Mouse (Mus musculus) lung, embryonic 16.5 days (tissue): ENCODE results near the gene D930048N14Rik. TPM values are rescaled to one million over a fixed set of nuclear protein-coding genes. Genes with fewer than 3 reads are reported as not detected.

Experiments
- ATAC-seq: fragments of 200-750 bp; cut with Nextera tagmentation; 2 replicates; pipeline ENCODE4 v1.8.0; 2017; ENCODE audit warnings: low read depth, mild to moderate bottlenecking, moderate library complexity
- H3K27ac ChIP-seq: fragments of 300-500 bp; sonication (generic); 2 replicates; pipeline ENCODE4 v1.5.1; 2014; ENCODE audit warnings: mild to moderate bottlenecking, control low read depth, low read length
- H3K27me3 ChIP-seq: fragments of 300-500 bp; sonication (generic); 2 replicates; pipeline ENCODE4 v1.6.1; 2014; ENCODE audit warnings: low read depth, low read length, mixed read lengths; ENCODE audit not compliant: control insufficient read depth, insufficient read depth
- H3K36me3 ChIP-seq: fragments of 300-500 bp; sonication (generic); 2 replicates; pipeline ENCODE4 v1.6.1; 2014; ENCODE audit warnings: low read length; ENCODE audit not compliant: control insufficient read depth, insufficient read depth
- H3K4me1 ChIP-seq: fragments of 300-500 bp; sonication (generic); replicated peaks from 2 replicates; pipeline ENCODE4 v1.6.1; 2014; ENCODE audit warnings: low read length, mixed read lengths; ENCODE audit not compliant: control insufficient read depth, insufficient read depth
- H3K4me2 ChIP-seq: fragments of 300-500 bp; sonication (generic); 2 replicates; pipeline ENCODE4 v1.6.1; 2014; ENCODE audit warnings: low read depth, low read length, control low read depth
- H3K4me3 ChIP-seq: fragments of 300-500 bp; sonication (generic); 2 replicates; pipeline ENCODE4 v1.5.1; 2014; ENCODE audit warnings: mild to moderate bottlenecking, low read length, control low read depth
- H3K9ac ChIP-seq: fragments of 300-500 bp; sonication (generic); 2 replicates; pipeline ENCODE4 v1.6.1; 2014; ENCODE audit warnings: low read length, control low read depth
- H3K9me3 ChIP-seq: fragments of 300-500 bp; sonication (generic); 2 replicates; pipeline ENCODE4 v1.6.1; 2016; ENCODE audit warnings: low read length; ENCODE audit not compliant: control insufficient read depth
- WGBS: fragments of 180-500 bp; shearing (Covaris S2); extraction: QIAGEN DNeasy Blood & Tissue Kit; methylation state at CpG from one replicate; pipeline ENCODE4 v1.1.7; 2014; 5-methylcytosine and 5-hydroxymethylcytosine counted together
- polyA plus RNA-seq: library from polyadenylated mRNA; unstranded; fragments of >200 nt; fragmentation: Nextera tagmentation; extraction: Ambion mirVana; gene quantifications from 2 replicates; pipeline ENCODE4 v1.2.1, GENCODE M21; 2015

The D930048N14Rik gene
- polyA plus RNA-seq, 1 experiment from 2014 or later, result 4.0 TPM

DNA sequence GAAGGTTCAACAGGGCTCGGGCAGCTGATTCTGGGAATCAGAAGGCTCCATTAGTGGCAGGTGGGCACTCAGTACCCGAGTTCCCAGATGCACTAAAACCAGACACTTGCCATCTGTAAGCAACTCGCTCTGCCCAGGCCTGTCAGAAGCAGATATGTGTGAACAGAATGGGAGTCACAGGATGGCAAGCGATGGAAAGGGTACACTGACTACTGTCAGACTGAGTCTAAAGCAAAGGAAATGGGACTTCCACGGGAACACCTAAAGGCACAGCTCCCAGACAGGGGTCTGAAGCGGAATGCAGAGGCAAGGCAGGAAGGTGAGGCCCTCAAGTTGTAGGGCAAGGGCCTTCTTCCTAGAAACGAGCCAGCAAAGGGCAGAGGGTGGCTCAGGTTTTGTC lies 4.5 kb upstream of the D930048N14Rik start:
- no peaks in the 10 kb centered on the region for H3K27me3 ChIP-seq
- peaks cover 33% of the 10 kb centered on the region for H3K4me1 ChIP-seq
- 69% methylated on average over 7 of the region's 7 CpGs for WGBS

DNA sequence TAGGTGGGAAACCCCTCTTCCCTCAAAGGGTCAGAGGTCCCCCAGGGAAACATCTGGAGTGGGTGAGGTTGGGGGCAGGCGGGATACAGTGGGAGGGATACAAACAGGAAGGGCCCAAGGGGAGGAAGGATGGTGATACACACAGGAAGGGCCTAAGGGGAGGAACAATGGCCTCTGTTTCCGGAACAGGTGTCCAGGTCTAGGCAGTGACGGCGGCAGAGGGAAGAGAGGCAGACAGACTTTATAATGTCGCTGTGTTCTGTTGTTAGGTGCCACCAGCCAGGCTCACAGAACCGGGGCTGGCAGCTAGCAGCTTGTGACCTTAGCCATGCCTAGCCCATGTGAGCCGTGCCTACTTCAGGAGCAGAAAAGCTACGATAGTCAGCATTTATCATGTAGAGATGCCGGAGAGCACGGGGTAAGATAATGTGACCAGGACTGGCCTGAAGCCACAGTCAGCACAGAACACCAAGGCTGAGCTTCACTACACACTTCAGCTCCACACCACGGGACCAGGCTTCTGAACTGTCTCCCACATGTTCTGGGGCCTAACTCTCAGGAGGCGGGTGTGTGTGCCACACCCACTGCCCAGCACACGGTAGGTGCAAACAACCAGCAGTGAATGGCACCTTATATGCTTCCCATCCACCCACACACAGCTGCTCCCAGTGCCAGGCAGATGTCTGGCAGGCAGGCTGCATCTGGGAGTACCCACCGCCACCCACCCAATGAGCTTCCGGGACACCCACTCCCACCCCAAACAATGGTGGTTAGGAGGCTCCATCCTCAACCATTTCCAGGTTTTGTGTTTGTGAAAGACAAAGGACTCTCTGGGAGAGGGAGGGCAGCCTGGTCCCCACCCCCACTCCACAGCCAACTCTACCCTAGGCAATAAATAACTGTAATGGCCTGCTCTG lies 3.7 kb upstream of the D930048N14Rik start:
- Histone ChIP-seq H3K36me3 (peaks cover 4% of the 10 kb centered on the region), H3K9me3 (no peaks in the 10 kb centered on the region), H3K27ac (peak overlapping the region; percentile 86), H3K27me3 (no peaks in the 10 kb centered on the region), H3K4me3 (peak overlapping the region; percentile 78), H3K4me2 (peak overlapping the region; percentile 92), H3K4me1 (peaks cover 33% of the 10 kb centered on the region), H3K9ac (peak overlapping the region; percentile 32; the same call in 1 of the 2 replicates)
- WGBS, result 59% methylated on average over 15 of the region's 15 CpGs
- ATAC-seq, result peak; percentile 61

More for the DNA sequence above, 4.5 kb upstream of the D930048N14Rik start:
- ATAC-seq, result no peak
- Histone ChIP-seq H3K4me3 (no peak overlapping the region), H3K9ac (no peak overlapping the region), H3K4me2 (peak overlapping the region; percentile 23), H3K9me3 (no peaks in the 10 kb centered on the region), H3K36me3 (peaks cover 4% of the 10 kb centered on the region), H3K27ac (peak overlapping the region; percentile 86)

DNA sequence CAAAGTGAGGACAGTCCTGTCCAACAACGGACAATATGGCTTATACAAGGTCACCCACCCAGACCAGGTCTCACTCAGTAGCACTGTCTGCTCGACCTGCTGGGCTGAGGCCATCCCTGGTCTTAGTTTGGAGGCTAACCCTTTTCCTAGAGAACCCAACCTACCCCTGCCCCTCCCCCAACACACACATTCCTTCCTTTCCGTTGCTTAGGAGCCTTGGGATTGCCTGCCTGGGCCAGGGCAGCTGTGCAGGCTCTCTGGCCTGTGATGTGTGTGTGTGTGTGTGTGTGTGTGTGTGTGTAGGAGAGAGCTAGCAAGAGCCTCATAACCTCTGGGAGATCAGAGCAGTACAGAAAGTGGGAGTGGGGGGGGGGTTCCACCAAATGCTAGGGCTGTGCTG lies 2.2 kb upstream of the D930048N14Rik start:
- Histone ChIP-seq H3K36me3 (peaks cover 4% of the 10 kb centered on the region), H3K4me1 (peaks cover 29% of the 10 kb centered on the region), H3K27me3 (no peaks in the 10 kb centered on the region), H3K4me3 (peak overlapping the region; percentile 78), H3K9ac (peak overlapping the region; percentile 90), H3K9me3 (no peaks in the 10 kb centered on the region), H3K27ac (peak overlapping the region; percentile 79), H3K4me2 (peak overlapping the region; percentile 92)
- no peak for ATAC-seq
- 27% methylated on average over 3 of the region's 3 CpGs for WGBS

DNA sequence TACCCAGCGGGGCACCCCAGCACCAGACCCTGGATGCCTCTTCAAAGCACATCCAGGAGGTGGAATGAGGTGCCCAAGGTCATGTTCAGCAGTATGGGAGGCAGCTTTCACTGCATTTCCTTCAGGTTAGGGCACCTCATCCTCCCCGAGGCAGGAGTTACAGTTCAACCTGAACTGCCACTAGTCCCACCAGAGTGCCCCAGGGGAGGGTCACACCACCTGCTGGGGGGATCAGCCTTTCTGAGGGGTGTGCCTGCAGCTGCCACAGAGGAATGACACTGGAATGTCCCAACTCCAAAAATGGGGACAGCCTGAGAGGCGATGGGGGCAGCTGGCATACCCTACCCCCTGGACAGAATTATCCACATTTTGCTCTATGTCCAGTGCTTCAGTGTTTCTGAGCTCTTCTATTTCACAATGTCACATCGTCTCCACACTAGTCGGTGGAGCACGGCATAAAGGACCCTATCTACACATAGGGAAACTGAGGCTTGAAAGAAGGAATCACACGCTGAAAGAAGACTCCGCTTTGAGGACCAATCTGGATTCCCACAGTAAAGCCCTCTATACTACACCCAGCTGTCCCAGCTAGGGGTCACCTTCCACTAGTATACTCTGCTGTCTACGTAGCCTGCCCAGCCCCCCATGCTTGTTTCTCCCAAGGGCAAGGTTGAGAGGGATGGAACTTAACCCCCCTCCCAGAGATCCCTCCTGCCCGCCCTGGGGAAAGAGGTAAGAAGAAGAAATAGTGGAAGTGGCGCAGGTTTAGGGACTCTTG lies 1.5 kb upstream of the D930048N14Rik start:
- H3K9ac ChIP-seq, result peak overlapping the region; percentile 90
- H3K27ac ChIP-seq, result peak overlapping the region; percentile 79
- H3K4me3 ChIP-seq, result peak overlapping the region; percentile 78
- H3K27me3 ChIP-seq, result no peaks in the 10 kb centered on the region
- ATAC-seq, result no peak
- peaks cover 24% of the 10 kb centered on the region for H3K4me1 ChIP-seq
- H3K9me3 ChIP-seq, result no peaks in the 10 kb centered on the region
- WGBS, result 34% methylated on average over 11 of the region's 11 CpGs
- H3K36me3 ChIP-seq, result no peaks in the 10 kb centered on the region; the same call in 1 of the 2 replicates
- H3K4me2 ChIP-seq, result peak overlapping the region; percentile 92

DNA sequence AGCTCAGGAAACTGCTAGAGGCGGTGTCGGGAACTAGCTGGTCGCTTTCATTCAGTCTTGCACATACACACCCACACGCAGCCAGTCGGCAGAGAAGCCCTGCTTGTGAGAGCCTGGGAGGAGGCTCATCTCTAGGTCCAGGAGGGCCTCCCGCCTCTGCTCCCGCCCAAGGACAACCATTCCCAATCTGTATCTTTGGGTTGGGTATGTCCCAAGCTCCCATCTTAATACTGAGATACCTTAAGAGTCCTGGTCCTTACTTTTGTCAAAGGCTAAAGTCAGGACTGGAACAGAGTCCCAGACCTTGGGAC lies 910 bp upstream of the D930048N14Rik start:
- Histone ChIP-seq H3K4me3 (peak overlapping the region; percentile 78), H3K27ac (peak overlapping the region; percentile 76), H3K27me3 (no peaks in the 10 kb centered on the region), H3K9me3 (no peaks in the 10 kb centered on the region), H3K36me3 (no peaks in the 10 kb centered on the region), H3K4me2 (peak overlapping the region; percentile 92), H3K9ac (peak overlapping the region; percentile 90), H3K4me1 (peaks cover 24% of the 10 kb centered on the region)
- no peak for ATAC-seq
- WGBS, result 4% methylated on average over 7 of the region's 7 CpGs

DNA sequence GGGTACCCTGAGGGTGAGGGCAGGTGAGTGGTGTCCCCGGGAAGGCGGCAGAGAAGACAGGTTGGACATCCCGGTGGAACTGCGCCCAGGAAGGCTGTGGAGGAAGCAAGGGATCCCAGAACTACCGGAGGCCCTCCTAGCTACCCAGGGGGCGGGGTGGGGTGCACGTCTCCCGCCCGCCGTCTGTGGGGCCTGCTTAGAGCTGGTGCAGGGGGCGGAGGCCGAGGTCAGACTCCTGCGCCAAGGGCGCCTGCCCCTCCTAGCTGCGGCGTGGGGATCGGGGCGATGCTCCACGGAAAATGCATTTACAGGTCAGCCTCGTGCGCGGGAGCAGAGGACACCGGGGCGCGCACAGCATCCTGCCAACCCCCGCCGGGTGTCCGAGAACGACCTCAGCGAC lies 493 bp upstream of the D930048N14Rik start:
- 0% methylated on average over 29 of the region's 30 CpGs for WGBS
- H3K4me3 ChIP-seq, result peak overlapping the region; percentile 78
- H3K27ac ChIP-seq, result peak overlapping the region; percentile 76
- peak; percentile 17; the same call in 1 of the 2 replicates for ATAC-seq
- H3K9me3 ChIP-seq, result no peaks in the 10 kb centered on the region
- H3K4me2 ChIP-seq, result peak overlapping the region; percentile 92
- no peaks in the 10 kb centered on the region for H3K27me3 ChIP-seq
- no peaks in the 10 kb centered on the region for H3K36me3 ChIP-seq
- H3K9ac ChIP-seq, result peak overlapping the region; percentile 90
- H3K4me1 ChIP-seq, result peaks cover 22% of the 10 kb centered on the region

DNA sequence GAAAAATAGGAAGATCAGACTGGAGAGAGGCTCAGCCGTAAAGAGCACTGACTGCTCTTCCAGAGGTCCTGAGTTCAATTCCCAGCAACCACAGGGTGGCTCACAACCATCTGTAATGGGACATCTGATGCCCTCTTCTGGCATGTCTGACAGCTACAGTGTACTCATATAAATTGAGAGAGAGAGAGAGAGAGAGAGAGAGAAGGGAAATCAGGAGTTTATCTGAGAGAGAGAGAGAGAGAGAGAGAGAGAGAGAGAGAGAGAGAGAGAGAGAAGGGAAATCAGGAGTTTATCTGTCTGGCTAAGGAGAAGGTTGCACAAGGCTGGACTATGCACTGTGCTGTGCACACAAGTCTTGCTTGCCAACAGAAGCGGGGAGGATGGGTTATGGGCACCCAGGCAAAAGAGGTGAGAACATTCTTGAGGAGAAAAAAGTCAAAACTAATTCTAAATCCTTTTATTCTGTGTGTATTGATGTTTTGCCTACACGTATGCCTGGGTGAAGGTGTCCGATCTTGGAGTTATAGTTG lies 2.2 kb downstream of the D930048N14Rik start:
- no peaks in the 10 kb centered on the region for H3K9me3 ChIP-seq
- no peaks in the 10 kb centered on the region for H3K27me3 ChIP-seq
- WGBS, result 91% methylated on average over 4 of the region's 4 CpGs
- H3K4me1 ChIP-seq, result peaks cover 19% of the 10 kb centered on the region
- no peak overlapping the region for H3K27ac ChIP-seq
- no peaks in the 10 kb centered on the region for H3K36me3 ChIP-seq
- H3K4me2 ChIP-seq, result no peak overlapping the region
- ATAC-seq, result no peak
- H3K4me3 ChIP-seq, result no peak overlapping the region
- H3K9ac ChIP-seq, result no peak overlapping the region

DNA sequence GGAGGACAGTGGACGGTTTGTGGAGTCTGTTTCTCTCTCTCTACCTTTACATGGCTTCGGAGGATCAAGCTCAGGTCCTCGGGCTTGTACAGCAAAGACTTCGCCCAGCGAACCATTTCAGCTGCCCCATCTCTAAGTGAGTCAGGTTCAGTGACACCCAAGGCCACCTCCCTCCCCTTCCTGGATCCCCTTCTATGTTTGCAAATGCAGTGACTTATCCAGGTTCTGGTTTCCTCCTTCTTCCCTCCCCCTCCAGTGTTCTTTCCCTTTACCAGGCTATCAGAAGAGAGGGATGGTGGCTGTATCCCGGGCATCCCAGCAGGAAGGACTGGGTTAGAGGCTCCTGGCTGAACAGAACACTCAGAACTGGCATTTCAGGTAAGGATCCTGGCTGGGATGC lies 3.0 kb downstream of the D930048N14Rik start:
- 81% methylated on average over 6 of the region's 6 CpGs for WGBS
- no peak overlapping the region for H3K4me3 ChIP-seq
- peaks cover 20% of the 10 kb centered on the region for H3K4me1 ChIP-seq
- no peak overlapping the region for H3K9ac ChIP-seq
- H3K4me2 ChIP-seq, result no peak overlapping the region
- no peak for ATAC-seq
- H3K27ac ChIP-seq, result no peak overlapping the region
- no peaks in the 10 kb centered on the region for H3K27me3 ChIP-seq
- no peaks in the 10 kb centered on the region for H3K9me3 ChIP-seq
- no peaks in the 10 kb centered on the region for H3K36me3 ChIP-seq

DNA sequence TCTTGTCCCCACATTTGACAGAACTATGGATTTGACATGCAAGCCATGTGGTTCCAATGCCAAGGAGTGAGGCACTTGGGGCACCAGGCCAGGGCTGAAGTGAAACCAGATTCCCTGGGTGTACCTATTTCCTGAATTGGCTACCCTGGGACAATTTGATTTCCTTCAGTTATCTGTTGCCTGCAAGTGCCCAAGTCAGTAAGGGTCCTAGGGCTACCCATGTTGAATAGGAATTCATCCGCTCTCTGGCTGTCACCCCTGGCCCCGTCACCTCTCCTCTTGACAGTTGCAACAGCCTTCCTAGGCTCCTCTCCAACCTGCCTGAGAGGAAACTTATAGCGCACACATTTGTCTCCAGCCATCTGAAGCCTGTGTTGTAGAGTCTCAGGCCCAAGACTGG lies 4.1 kb downstream of the D930048N14Rik start:
- H3K27me3 ChIP-seq, result no peaks in the 10 kb centered on the region
- WGBS, result 92% methylated on average over 3 of the region's 3 CpGs
- H3K9me3 ChIP-seq, result no peaks in the 10 kb centered on the region
- no peak overlapping the region for H3K4me2 ChIP-seq
- ATAC-seq, result no peak
- no peaks in the 10 kb centered on the region for H3K36me3 ChIP-seq
- no peak overlapping the region for H3K4me3 ChIP-seq
- H3K4me1 ChIP-seq, result peaks cover 19% of the 10 kb centered on the region
- no peak overlapping the region for H3K9ac ChIP-seq
- no peak overlapping the region for H3K27ac ChIP-seq
